Mouse (Mus musculus): ENCODE measurements around the gene Rnf212b.

Rnf212b gene

GRCm38 (mm10) chr14:54874165-54874564 lies 60.2 kb downstream of the Rnf212b start:
- DNase-seq (ENCODE audit: extremely low read depth, low read depth), result no peak

- DNase-seq (ENCODE audit: extremely low read depth, low read depth), result no peak
These were observed 62.0 kb downstream of the Rnf212b start for GRCm38 (mm10) chr14:54875844-54876538.

GRCm38 (mm10) chr14:54876539-54877047 lies 62.7 kb downstream of the Rnf212b start:
- peak; percentile 77 for DNase-seq (ENCODE audit: extremely low read depth, low read depth)

GRCm38 (mm10) chr14:54877048-54877715 lies 63.2 kb downstream of the Rnf212b start, which contains the start of gene Ppp1r3e:
Ppp1r3e (minus strand) TSS chr14:54877550.
- DNase-seq (ENCODE audit: extremely low read depth, low read depth), result no peak

- DNase-seq (ENCODE audit: extremely low read depth, low read depth), result no peak
These were observed 69.4 kb downstream of the Rnf212b start, which contains the start of the genes Bcl2l2 and Gm20521 for GRCm38 (mm10) chr14:54883154-54884021. Bcl2l2 (plus strand) TSS chr14:54883377. Gm20521 (plus strand) TSS chr14:54883441.

- no peak for DNase-seq (ENCODE audit: extremely low read depth, low read depth)
These were observed 70.2 kb downstream of the Rnf212b start for GRCm38 (mm10) chr14:54884022-54884712.

GRCm38 (mm10) chr14:54885309-54885708 lies 71.4 kb downstream of the Rnf212b start:
- DNase-seq (ENCODE audit: extremely low read depth, low read depth), result no peak

GRCm38 (mm10) chr14:54892200-54892599 lies 78.3 kb downstream of the Rnf212b start, which contains the start of gene Pabpn1:
Pabpn1 (plus strand) TSS chr14:54892500.
- DNase-seq (ENCODE audit: extremely low read depth, low read depth), result no peak

- peak; percentile 99 for DNase-seq (ENCODE audit: extremely low read depth, low read depth)
These were observed 79.8 kb downstream of the Rnf212b start for GRCm38 (mm10) chr14:54893651-54894181.

GRCm38 (mm10) chr14:54894296-54895151 lies 80.6 kb downstream of the Rnf212b start:
- DNase-seq (ENCODE audit: extremely low read depth, low read depth), result no peak

- no peak for DNase-seq (ENCODE audit: extremely low read depth, low read depth)
These were observed 83.5 kb downstream of the Rnf212b start for GRCm38 (mm10) chr14:54897445-54897844.

GRCm38 (mm10) chr14:54900383-54900782 lies 86.4 kb downstream of the Rnf212b start:
- peak; percentile 71 for DNase-seq (ENCODE audit: extremely low read depth, low read depth)

GRCm38 (mm10) chr14:54903641-54904040 lies 89.7 kb downstream of the Rnf212b start:
- DNase-seq (ENCODE audit: extremely low read depth, low read depth), result no peak
